Mouse (Mus musculus) stomach, postnatal 0 days (tissue): ENCODE results near the gene Rnf151. TPM values are rescaled to one million over a fixed set of nuclear protein-coding genes. Genes with fewer than 3 reads are reported as not detected.
A peak's percentile ranks its signal among the peaks of the same experiment; 100 is the strongest.

Experiments used
- ATAC-seq: fragments of 200-750 bp; cut with Nextera tagmentation; 2 replicates; pipeline ENCODE4 v1.8.0; 2017; ENCODE audit not compliant: low FRiP score, low TSS enrichment
- DNase-seq: peaks from one replicate; pipeline ENCODE4 v3.0.0-alpha.2; 2016; ENCODE audit warnings: low spot score
- H3K27ac ChIP-seq: fragments of 300-500 bp; sonication (generic); replicated peaks from 2 replicates; pipeline ENCODE4 v1.5.1; 2014; ENCODE audit warnings: mild to moderate bottlenecking, control low read depth
- H3K27me3 ChIP-seq: fragments of 300-500 bp; sonication (generic); 2 replicates; pipeline ENCODE4 v1.6.1; 2014; ENCODE audit warnings: low read length; ENCODE audit not compliant: control insufficient read depth, insufficient read depth
- H3K36me3 ChIP-seq: fragments of 300-500 bp; sonication (generic); 2 replicates; pipeline ENCODE4 v1.6.1; 2014; ENCODE audit warnings: low read length, mixed read lengths; ENCODE audit not compliant: control insufficient read depth, insufficient read depth
- H3K4me1 ChIP-seq: fragments of 300-500 bp; sonication (generic); replicated peaks from 2 replicates; pipeline ENCODE4 v1.6.1; 2014; ENCODE audit warnings: antibody characterized with exemption; ENCODE audit not compliant: control insufficient read depth, insufficient read depth
- H3K4me2 ChIP-seq: fragments of 300-500 bp; sonication (generic); replicated peaks from 2 replicates; pipeline ENCODE4 v1.6.1; 2014; ENCODE audit warnings: low read depth, mild to moderate bottlenecking, control low read depth, moderate library complexity
- H3K4me3 ChIP-seq: fragments of 300-500 bp; sonication (generic); 2 replicates; pipeline ENCODE4 v1.5.1; 2014; ENCODE audit warnings: low read depth, low read length, control low read depth
- H3K9ac ChIP-seq: fragments of 300-500 bp; sonication (generic); 2 replicates; pipeline ENCODE4 v1.6.1; 2014; ENCODE audit warnings: mild to moderate bottlenecking, low read length, control low read depth, mixed read lengths
- H3K9me3 ChIP-seq: fragments of 300-500 bp; sonication (generic); 2 replicates; pipeline ENCODE4 v1.6.1; 2016; ENCODE audit warnings: low read length; ENCODE audit not compliant: control insufficient read depth
- CTCF ChIP-seq: IDR thresholded peaks from 2 replicates; pipeline ENCODE4 v1.5.1; 2016; ENCODE audit warnings: antibody characterized with exemption, low read depth, mild to moderate bottlenecking, moderate library complexity
- EP300 ChIP-seq: optimal IDR thresholded peaks from 2 replicates; pipeline ENCODE3; 2016; ENCODE audit warnings: antibody characterized with exemption
- WGBS: fragments of 180-500 bp; shearing (Covaris S2); extraction: QIAGEN DNeasy Blood & Tissue Kit; methylation state at CpG from one replicate; pipeline ENCODE4 v1.1.7; 2014; 5-methylcytosine and 5-hydroxymethylcytosine counted together
- polyA plus RNA-seq: library from polyadenylated mRNA; unstranded; fragments of >200 nt; fragmentation: Nextera tagmentation; extraction: Ambion mirVana; gene quantifications from 2 replicates; pipeline ENCODE4 v1.2.1, GENCODE M21; 2015

Gene Rnf151
- polyA plus RNA-seq, 1 experiment from 2014 or later = 0.10 TPM

DNA sequence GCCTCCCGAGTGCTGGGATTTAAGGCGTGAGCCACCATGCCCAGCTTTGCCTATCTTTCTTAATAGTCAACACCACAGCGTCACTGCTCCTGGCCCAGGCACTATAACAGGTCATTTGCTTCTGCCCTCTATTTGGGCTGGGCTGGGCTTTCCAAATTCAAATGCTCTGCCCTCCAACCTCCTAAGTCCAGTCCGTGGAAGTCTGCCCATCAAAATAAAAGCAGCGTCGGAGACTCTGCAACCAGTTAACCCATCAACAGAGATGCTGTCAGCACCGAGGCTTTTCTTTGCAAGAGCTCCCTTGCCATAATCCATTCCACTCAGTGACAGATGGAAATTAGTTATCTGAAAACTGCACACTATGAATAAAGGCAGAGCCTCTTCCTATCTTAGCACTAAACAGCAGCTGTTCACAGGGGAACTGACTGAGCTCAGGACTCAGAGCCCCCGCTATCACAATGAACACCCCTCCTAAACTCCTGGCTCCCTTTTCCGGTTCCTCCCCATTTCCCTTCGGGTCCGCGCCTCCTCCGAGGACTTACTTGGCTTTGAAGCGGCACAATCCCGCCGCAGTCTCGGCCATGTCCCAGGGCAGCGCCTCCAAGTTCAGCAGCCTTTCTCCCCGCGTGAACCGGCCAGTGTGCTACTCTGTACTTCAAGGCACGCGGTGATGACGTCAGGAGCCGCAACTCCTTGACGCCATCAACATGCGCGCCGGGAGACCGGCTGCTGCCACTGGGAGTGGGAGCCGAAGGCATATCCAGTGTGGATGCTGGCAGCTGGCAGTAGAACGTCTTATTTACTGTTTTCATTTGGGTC, 10.7 kb downstream of the Rnf151 start, which contains the start of gene Tbl3:
Tbl3 (minus strand) TSS at position 679 of the 819 bp plus-strand sequence.
- Histone ChIP-seq H3K27ac (peak within 1 kb of the TSS; percentile 86), H3K4me1 (no peaks in the 10 kb centered on the region), H3K36me3 (peaks cover 13% of the 10 kb centered on the region), H3K4me2 (peak within 1 kb of the TSS; percentile 77), H3K9me3 (no peaks in the 10 kb centered on the region), H3K4me3 (peak within 1 kb of the TSS; percentile 66), H3K27me3 (no peaks in the 10 kb centered on the region), H3K9ac (peak within 1 kb of the TSS; percentile 72)
- WGBS = 2% methylated on average over 32 of the region's 32 CpGs
- peak; percentile 96 for DNase-seq
- no peak for TF ChIP-seq CTCF
- no peak for TF ChIP-seq EP300
- peak; percentile 85 for ATAC-seq

DNA sequence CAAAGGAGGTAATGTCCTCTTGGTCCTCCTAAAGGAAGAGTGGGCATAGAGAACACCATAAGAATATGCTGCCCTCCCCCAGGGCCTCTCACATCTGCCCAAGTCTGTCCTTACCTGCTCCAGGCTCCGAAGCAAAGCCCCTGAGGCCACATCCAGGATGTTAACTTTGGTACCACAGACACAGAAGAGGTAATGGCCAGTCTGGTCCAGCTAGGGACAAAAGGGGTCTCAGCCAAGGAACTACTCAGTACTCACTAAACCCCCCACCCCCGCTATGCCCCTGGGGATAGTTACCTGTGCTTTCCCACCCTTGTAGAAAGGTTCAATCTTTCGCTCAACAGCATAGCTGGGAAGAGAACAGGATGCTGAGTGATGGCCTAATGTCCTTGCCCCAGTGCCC, 12.0 kb downstream of the Rnf151 start:
- no peaks in the 10 kb centered on the region for H3K9me3 ChIP-seq
- WGBS = 96% methylated on average over 3 of the region's 3 CpGs
- no peak overlapping the region for H3K9ac ChIP-seq
- no peak overlapping the region for H3K4me2 ChIP-seq
- no peaks in the 10 kb centered on the region for H3K4me1 ChIP-seq
- H3K4me3 ChIP-seq = no peak overlapping the region
- H3K36me3 ChIP-seq = peaks cover 23% of the 10 kb centered on the region
- no peak for DNase-seq
- H3K27me3 ChIP-seq = no peaks in the 10 kb centered on the region
- ATAC-seq = no peak
- TF ChIP-seq EP300 (no peak), CTCF (no peak)
- H3K27ac ChIP-seq = no peak overlapping the region

DNA sequence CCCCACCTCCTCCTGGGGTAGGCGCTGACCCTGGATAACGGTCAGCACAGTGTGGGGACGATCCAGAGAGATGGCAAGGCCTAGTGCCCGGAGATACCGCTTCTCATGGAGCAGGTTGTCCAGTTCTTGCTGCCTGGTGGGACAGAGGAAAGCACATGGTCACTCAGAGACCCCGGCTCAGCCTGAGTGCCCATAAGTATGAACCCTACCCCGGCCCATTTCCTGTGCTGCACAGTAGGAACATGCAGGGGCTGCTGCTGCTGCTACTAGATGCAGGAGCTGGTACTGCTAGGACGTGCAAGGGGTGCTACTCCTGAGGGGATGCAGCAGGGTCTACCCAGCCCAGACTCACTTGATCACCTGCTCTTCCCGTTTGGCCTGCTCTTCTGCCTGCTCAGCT, 16.6 kb downstream of the Rnf151 start:
- ATAC-seq (no peak), DNase-seq (no peak)
- WGBS = 88% methylated on average over 9 of the region's 9 CpGs
- no peaks in the 10 kb centered on the region for H3K27me3 ChIP-seq
- H3K4me2 ChIP-seq = no peak overlapping the region
- H3K27ac ChIP-seq = no peak overlapping the region
- H3K9ac ChIP-seq = no peak overlapping the region
- H3K9me3 ChIP-seq = no peaks in the 10 kb centered on the region
- H3K36me3 ChIP-seq = peaks cover 25% of the 10 kb centered on the region
- no peak overlapping the region for H3K4me3 ChIP-seq
- peaks cover 5% of the 10 kb centered on the region; the same call in 1 of the 2 replicates for H3K4me1 ChIP-seq
- TF ChIP-seq CTCF (no peak), EP300 (no peak)

DNA sequence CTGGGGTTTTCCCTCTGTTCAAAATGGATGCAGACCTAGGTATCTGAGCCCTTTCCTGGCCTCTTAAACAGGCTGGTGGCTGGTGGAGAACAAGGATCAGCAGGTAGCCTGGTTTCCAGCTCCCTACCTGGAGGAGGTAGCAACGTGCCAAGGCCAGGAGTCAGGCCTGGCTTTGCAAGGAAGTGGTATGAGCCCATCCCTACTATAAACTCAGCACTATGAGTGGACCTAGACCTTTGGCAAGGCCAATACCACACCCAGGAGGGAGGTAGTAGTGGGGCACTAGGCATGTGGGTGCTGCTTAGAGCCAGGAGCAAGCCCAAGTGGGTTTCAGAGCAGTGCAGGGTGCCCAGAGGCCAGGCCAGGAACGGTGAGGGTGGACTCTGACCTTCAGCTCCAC, 18.4 kb downstream of the Rnf151 start:
- Histone ChIP-seq H3K9me3 (no peaks in the 10 kb centered on the region), H3K4me2 (no peak overlapping the region), H3K9ac (no peak overlapping the region), H3K27ac (no peak overlapping the region), H3K4me3 (no peak overlapping the region), H3K27me3 (no peaks in the 10 kb centered on the region), H3K36me3 (peaks cover 22% of the 10 kb centered on the region), H3K4me1 (peaks cover 5% of the 10 kb centered on the region; the same call in 1 of the 2 replicates)
- ATAC-seq (no peak), DNase-seq (no peak)
- no peak for TF ChIP-seq CTCF
- TF ChIP-seq EP300 = no peak
- WGBS = 87% methylated on average over 2 of the region's 2 CpGs

DNA sequence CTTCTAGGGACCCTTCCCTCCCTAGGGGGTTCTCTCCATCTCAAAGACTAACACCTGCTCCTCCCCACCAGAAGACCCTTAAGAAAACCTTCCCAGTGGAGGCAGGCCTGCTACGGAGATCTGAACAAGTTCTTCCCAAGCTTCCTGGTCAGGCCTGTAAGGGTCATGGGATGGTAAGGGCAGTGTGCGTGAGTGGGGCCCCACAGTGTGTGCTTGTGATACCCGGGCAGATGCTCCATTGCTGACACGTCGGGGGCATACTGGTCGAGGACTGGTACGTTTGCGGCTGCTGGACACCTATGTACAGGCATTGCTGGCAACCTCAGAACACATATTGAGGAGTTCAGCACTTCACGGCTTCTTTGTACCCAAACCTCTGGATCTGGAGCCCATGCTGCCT, 19.1 kb downstream of the Rnf151 start:
- no peak overlapping the region; the same call in 1 of the 2 replicates for H3K27ac ChIP-seq

DNA sequence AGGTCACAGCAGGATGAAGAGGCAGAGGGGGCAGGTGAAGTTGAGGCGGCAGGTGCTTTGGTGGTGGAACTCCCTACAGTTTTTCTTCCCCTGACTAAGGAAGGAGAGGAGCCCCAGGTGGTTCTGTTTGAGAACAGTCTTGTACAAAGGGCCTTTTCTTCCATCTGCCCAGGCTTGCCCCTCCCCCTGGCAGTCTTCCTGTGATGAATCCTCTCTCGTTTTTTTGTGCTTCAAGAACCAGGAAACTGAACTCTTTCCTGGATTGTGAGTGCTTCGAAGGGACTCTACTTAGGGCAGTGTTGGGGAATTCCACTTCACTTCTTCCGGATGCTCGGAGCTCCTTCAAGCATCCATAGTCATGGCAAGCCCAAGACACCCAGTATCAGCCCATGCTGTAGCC, 19.9 kb downstream of the Rnf151 start:
- Histone ChIP-seq H3K4me2 (0 out of 2 replicates have a peak overlapping the region, but pooled peaks have one; percentile 12), H3K4me1 (peaks cover 5% of the 10 kb centered on the region; the same call in 1 of the 2 replicates), H3K36me3 (peaks cover 14% of the 10 kb centered on the region), H3K27ac (peak overlapping the region; percentile 53; the same call in 1 of the 2 replicates), H3K4me3 (no peak overlapping the region), H3K27me3 (no peaks in the 10 kb centered on the region), H3K9me3 (no peaks in the 10 kb centered on the region), H3K9ac (no peak overlapping the region)
- DNase-seq (peak; percentile 64), ATAC-seq (peak; percentile 22; the same call in 1 of the 2 replicates)
- WGBS = 22% methylated on average over 5 of the region's 5 CpGs
- no peak for TF ChIP-seq CTCF
- no peak for TF ChIP-seq EP300

More for the DNA sequence above, 19.1 kb downstream of the Rnf151 start:
- no peak for ATAC-seq
- TF ChIP-seq CTCF = no peak
- no peak for TF ChIP-seq EP300
- H3K36me3 ChIP-seq = peaks cover 15% of the 10 kb centered on the region
- no peak overlapping the region for H3K9ac ChIP-seq
- WGBS = 73% methylated on average over 9 of the region's 9 CpGs
- no peaks in the 10 kb centered on the region for H3K9me3 ChIP-seq
- peak overlapping the region; percentile 12; the same call in 1 of the 2 replicates for H3K4me2 ChIP-seq
- H3K27me3 ChIP-seq = no peaks in the 10 kb centered on the region
- DNase-seq = no peak
- H3K4me3 ChIP-seq = no peak overlapping the region
- peaks cover 5% of the 10 kb centered on the region; the same call in 1 of the 2 replicates for H3K4me1 ChIP-seq
